Mouse (Mus musculus) activated CD4-positive, CD25-positive, alpha-beta regulatory T cell, adult 4 months (primary cell): ENCODE data around the gene 4930453N24Rik. TPM values are rescaled to one million over a fixed set of nuclear protein-coding genes. Genes with fewer than 3 reads are reported as not detected.

Experiments used
- ATAC-seq: one replicate; pipeline ENCODE4 v1.8.0; 2017
- polyA plus RNA-seq, 2 experiments: library from polyadenylated mRNA; unstranded; fragments of 100-300 nt; shearing (Covaris generic); gene quantifications; one replicate each; pipeline ENCODE4 v1.2.1; 2017

The 4930453N24Rik gene
- 10 to 100 TPM; 20.3 to 25.6 TPM for polyA plus RNA-seq

DNA sequence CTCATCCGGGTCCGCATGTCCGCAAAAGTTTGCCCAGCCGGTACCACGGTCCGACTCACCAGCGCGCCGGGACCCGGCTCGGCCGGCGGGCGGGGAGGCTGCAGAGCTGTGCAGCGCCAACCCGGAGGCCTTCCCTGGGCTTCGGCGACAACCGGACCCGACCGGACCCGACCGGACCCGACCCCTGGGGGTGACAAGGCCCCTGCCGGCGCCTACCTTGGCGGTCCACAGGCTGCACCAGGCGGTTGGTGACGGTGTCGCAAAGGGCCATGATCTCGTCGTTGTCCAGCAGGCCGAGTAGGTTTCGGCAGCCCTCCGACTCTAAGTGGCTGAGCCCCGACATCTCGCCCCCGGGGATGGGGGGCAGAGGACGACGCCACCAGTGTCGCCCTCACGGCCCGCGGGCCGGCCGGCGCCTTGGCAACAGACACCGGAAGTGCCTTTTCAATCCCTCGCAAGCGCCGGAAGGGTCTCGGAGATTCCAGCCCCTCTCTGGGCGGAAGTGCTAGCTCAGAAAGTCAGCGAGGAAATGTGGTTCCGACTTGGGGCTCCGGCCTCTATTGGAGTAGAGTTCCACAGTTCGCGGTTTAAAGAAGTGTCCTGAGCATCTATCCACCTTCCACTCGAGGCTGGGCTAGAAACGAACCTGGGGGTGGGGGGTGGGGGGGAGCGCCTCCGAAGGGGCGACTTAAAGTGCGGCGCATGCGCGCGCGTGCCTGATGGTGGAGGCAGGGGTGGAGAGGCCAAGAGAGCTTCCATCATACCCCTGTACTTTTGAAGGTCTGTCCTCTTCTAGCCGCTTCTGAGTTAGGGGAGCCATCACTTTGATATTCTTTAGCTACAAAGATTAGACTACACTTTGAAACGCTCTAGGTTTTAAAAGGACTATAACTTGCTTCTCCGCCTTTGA, at the start of gene 4930453N24Rik:
TSS of gene 4930453N24Rik (minus strand) at position 641 of the 910 bp plus-strand sequence.
- peak; percentile 81 for ATAC-seq

DNA sequence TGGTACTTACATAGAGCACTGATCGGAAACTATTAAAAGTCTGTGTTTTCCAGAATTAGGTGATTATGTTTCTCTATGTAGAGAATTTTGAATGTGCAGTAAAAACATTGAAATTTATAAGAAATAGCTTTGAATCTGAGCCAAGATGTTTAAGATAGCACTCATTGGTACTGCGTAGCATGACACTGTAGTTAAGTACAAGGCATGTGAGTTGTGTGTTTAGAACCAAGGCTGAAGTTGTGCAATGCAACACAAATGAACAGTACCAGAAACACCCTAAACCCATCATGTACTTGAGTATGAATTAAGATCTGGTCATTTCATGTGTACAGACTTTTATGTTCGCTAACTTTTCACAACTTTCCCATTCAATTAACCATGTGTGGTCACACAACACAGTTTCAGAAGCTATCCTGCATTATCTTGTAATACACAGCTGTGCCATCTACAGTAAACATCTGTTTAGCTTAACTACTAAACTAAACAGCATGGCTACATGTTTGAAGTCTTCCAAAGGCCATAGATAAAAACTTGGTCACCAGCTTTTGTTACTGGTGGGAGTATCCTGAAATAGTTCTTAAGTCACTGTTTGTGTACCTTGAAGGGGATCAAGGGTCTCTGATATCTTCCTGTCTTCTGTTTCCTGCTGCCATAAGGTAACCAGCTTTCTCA, 46.3 kb upstream of the 4930453N24Rik start:
- no peak for ATAC-seq

DNA sequence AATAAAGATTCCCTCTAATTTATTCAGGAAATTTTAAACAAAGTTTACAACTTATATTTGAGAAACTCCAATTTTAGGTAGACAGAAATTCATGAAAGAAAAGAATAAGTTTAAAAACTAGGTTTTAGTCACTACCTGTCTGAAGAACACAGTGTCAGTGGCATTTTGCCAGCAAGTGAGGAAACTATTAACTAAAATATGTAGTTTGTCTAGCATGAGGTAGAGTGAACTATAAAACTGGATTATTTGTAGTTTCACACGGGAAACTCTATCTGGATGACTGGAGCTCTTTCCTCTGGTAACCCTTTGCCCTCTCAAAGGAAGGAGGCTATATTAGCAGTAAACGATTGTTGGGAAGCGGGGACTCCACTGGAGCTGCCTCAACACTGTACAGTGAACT, 32.1 kb upstream of the 4930453N24Rik start:
- ATAC-seq, result no peak

DNA sequence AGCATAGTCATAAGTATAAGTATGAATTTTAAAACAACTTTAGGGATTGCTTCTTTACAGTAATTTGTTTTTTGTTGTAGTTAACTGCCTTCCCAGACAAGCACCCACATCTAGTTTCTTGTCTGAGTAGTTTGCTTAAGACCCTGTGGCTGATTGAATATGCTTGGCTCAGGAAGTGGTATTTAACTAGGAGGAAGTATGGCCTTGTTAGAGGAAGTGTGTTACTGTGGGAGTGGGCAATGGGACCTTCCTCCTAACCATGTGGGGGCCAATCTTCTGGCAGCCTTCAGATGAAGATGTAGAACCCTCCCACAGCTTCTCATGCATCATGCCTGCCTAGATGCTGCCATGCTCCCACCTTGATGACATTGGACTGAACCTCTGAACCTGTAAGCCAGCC, 30.7 kb upstream of the 4930453N24Rik start:
- ATAC-seq, result peak; percentile 13

DNA sequence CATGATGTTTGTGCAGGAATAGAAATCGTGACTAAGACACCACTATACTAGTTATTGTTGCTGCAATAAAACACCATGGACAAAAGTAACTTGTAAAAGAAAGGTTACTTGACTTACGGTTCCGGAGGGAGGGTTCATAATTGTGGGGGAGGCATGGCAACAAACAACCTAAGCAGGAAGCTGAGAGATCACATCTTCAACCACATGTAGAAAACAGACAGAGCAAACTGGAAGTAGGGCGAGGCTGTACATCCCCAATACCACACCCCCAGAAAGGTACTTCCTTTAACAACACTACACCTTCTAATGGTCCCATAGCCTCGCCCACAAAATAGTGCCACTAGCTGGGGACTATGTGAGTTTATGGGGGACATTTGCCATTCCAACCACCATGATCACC, 29.4 kb upstream of the 4930453N24Rik start:
- peak; percentile 98 for ATAC-seq

DNA sequence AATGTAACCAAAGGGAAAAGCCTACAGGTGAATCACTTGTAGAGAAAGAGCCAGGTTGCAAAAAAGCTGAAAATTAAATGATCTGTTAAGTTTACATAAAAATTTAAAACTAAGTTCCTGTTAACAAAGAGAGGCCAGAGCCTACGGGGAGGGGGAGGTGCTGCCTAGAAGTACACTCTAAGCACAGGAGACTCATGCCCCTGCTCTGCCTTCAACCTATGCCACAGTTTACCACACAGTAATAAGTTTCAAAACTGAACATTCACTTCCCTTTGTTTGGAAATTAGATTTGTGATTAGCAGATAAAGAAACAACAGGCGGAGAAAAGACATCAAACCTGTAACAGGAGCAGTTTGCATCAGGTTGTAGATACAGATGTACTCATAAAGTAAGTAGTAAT, 23.8 kb upstream of the 4930453N24Rik start:
- no peak for ATAC-seq

DNA sequence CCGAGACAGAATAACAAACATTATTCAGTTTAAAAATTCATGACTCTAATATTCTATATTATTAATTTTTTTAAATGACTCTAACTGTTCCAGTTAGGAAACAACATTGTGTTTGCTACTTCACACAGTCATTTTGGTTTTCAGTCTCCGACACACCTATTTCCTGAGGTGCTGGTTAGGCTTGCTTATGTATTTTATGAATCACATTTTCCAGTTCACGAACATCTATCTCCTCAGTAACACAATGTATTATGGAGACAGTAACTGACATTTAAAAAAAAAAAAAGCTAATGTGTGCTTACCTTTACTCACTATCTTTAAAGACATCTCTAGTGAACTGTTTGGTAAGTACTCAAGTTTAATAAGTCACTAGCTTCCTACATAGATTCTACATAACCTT, 18.7 kb upstream of the 4930453N24Rik start:
- ATAC-seq, result peak; percentile 91

DNA sequence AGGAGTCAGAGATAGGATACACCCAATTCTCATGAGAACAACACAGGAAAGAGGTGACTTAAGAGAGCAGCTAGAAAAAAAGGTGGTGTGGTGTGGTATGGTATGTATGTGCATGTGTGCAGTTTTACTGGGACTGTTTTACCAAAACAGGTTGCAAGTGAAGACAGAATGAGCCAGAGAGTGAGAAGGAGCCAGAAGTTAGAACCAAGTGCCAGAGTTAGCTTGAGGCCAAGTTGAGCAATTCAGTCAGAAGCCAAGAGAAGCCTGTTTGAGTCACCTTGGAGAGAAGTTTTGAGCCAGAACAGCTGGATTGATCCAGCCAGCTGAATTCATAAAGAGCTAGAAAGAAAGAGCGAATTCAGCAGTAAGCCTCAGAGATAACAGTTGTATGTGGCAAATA, 4.6 kb upstream of the 4930453N24Rik start:
- no peak for ATAC-seq

DNA sequence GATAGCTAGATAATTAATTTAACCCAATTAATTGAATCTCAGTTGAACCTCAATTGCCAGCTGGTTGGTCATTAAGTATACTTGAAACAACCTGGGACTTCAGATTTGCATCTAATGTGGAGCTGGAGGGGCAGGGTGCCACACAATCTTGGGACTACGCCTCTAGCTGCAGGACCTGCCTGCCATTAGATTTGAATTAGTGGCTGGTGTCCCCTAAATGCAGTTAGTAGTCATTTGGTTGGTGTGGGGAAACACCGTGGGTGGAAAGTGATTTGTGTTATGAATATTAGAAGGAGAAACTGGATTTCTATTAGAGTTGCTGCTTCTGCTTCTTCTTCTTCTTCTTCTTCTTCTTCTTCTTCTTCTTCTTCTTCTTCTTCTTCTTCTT, 464 bp upstream of the 4930453N24Rik start:
- no peak for ATAC-seq

DNA sequence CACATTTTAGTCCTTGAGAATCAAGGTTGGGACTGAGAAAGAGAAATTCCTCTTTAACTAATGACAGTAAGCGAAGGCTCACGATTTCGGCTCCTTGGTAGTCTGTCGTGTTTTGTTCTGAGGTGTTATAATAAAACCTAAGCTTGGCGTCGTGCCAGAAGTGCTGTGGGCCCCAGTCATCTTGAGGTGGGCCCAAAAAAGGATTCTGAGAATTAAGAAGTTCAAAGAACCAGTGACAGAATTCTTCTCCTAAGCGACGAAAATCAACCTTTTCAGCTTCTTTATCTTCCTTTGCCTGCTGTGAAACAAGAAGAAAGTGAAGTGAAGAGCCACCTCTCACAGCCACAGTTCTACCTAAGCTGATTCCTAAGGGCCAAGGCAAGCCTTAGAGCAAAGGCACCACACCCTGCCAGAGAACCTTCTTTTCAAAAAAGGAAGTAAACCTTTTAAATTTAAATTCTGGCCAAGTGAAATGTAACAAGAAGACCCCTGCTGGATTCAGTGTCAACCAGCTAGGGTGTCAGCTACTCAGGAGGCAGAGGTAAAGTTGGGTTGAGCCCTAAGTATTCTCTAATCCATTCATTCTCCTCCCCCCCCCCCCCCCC, 4.2 kb downstream of the 4930453N24Rik start:
- peak; percentile 1 for ATAC-seq

DNA sequence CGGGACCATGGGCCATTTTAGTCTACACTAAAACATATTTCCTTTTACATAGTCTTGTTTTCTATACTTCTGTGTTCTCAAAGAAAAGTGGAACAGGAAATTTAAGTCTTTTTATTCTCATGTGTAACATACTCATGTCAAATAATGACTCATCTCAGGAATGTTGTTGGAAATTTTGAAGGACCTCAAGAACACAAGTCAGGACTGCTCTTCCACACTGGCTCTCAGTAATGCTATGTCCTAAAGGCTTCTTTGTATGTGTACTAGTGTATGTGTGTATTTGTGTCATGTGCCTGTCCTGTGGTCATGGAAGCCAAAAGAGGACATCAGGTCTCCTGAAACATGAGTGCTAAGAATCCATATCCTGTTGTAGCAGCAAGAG, 11.7 kb downstream of the 4930453N24Rik start:
- ATAC-seq, result no peak

DNA sequence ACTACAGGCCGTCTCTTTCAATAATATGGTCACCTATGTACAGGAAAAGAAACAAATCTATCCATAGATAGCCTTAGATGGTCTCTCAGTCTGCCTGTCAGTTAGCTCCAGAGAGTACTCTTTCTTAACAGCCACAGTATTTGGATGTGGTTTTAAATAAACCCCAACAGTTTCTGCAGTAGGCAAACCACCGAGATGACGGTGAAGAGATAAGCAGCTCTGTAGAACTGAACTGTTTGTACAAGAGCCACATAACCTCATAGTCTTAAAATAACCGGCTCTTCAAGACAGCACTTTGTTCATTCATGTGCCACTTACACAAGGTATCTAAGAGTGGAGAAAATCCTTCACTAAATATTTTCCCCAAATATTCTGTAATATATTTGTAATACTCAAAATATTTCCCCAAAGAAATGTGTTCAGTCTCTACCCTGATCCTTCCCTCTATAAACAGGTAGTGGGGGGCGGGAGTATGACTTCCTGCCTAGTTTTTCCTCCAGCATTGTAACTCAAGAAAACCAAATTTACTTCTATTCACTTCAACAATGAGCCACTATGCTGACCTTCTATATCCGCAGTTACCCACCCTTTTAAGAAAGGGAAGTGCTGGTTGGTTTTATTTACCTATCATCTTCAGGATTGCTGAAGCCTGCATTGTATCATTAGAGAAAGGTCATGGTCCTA, 12.3 kb downstream of the 4930453N24Rik start:
- ATAC-seq, result peak; percentile 83

DNA sequence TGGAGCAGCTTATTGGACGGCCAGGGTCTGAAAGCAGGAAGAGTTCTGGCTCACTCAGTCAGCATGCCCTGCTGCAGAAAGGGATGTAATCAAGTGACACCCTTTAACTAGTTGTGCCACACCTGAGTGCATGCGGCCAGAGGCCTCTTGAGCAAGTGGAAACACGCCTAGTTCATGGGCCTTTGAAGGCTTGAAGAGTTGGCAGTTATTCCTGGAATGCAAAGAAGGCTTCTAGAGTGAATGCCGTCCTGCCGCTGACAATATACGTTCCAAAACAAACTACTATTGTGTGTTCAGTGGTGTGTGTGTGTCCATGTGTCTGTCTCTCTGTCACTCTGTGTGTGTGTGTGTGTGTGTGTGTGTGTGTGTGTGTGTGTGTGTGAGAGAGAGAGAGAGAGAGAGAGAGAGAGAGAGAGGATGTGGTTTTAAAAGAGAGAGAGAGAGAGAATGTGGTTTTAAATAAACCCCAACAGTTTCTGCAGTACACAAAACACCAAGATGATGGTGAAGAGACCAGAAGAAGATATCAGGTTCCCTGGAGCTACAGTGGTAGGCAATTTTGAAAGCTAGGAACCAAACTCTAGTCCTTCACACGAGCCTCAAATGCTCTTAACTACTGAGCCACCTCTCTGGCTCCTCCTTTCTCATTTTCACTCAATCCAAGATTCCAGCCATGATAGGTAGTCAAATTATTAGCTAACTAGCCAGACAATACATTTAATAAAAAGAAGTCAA, 13.1 kb downstream of the 4930453N24Rik start:
- peak; percentile 35 for ATAC-seq

DNA sequence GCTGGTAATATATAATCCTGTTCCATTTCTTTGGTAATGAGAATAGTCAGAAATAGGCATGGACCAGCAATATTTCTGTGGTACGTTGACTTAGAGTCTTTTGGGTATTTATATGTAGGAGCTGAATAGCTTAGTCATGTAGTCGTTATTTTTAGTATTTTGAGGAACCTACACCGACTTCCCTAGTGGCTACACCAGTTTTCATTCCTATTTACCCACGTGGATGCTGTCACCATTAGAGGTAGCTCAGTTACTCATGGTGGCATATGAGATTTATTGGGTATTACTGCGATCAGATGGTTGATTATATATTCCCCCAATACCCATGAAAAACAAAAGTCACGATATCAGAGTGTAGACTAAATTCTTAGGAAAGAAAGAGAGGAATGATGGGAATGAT, 14.6 kb downstream of the 4930453N24Rik start:
- ATAC-seq, result no peak

DNA sequence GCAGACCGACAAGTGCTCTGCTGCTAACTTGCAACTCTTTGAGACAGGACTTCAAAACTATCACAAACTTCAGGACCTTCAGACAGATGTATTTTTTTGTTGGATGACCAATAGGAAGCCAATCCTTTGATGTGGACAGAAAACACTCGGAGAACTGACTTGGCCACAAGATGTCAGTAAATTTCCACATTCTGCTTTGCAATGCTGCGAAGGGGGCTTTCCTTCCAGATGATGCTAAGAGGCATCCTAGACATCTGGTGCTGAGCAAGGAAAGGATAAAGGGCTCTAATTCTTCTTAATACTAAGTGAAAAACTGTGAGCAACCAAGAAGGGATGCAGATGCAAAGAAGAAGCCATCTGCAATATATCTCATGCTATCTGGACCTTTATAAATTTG, 16.2 kb downstream of the 4930453N24Rik start:
- ATAC-seq, result no peak

DNA sequence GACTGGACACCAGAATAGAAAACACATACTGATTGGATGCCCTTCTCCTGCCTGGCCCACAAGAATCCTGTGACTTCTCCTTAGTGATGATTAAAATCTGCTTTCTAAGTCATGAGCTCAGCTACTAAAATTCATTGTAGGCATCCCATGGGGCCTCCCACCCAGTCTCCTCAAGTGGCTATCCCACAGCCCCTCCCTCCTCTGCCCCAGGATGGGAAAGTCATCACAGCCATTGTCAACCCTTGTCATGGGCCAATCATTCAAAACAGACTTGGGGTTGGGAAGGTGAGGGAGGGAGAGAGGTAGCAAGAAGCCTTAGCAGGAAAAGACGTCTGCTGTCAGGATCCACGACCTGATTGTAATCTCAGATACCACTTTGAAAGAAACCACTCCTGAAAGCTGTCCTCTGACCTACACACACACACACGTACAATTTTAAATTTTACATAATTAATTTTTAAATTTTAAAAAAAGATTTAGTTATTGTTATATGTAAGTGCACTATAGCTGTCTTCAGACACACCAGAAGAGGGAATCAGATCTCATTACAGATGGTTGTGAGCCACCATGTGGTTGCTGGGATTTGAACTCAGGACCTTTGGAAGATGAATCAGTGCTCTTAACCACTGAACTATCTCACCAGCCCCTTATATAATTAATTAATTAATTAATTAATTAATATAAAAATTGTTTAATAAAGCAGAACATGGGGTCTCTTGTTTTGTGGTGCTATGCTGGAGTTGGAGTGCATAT, 16.8 kb downstream of the 4930453N24Rik start:
- ATAC-seq, result no peak

DNA sequence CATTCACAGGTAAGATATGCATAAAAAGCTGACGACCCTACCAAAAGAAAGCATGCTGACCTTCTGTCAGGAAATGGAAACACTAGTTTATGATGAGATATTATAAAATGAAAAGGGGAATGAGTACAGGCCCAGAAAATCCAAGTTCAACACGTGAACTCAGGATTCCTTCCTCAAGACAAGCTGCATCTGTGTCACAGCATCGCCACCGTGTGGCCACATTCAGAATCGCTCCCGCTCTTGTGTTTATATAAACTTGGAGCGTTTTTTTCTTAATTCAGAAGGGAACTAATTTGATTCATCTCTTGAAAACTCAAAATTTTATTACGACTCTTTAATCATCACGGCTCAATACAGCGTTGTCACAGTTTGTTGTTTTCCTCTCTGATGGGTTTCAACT, 22.7 kb downstream of the 4930453N24Rik start:
- ATAC-seq, result peak; percentile 73

DNA sequence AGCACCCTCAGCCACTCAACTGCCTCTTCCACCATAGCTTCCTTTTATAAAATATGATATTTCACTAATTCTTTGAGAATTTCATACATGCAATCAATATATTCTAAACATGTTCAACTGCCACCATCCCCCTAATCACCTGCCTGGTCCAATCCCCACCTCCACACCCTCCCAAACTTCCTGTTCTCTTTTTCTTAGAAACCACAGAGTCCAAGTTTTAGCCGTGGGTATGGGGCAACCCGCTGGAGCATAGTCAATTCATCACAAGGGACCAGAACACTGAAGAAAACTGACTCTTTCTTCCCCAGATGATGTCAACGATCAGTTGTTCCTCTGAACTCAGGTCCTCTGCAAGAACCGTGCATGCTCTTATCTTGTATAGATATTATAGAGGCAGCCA, 25.9 kb downstream of the 4930453N24Rik start:
- ATAC-seq, result no peak

DNA sequence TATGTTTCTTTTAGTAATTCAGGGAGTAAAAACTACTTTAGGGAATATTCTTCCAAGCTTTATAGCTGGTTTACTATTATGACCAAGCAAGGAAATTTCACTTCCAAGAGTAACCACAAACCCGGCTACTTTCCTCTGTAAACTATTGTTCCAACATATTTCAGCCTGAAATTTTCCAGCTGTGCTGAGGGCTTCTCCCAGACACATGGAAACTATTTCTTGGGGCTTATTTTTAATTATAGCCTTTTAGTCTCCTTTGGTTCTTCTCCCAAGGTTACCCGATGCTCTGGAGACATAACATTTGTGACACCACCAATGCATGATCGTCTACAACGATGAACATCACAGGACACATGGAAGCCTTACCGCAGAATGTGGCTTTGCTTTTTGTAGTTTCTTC, 33.7 kb downstream of the 4930453N24Rik start:
- ATAC-seq, result no peak

DNA sequence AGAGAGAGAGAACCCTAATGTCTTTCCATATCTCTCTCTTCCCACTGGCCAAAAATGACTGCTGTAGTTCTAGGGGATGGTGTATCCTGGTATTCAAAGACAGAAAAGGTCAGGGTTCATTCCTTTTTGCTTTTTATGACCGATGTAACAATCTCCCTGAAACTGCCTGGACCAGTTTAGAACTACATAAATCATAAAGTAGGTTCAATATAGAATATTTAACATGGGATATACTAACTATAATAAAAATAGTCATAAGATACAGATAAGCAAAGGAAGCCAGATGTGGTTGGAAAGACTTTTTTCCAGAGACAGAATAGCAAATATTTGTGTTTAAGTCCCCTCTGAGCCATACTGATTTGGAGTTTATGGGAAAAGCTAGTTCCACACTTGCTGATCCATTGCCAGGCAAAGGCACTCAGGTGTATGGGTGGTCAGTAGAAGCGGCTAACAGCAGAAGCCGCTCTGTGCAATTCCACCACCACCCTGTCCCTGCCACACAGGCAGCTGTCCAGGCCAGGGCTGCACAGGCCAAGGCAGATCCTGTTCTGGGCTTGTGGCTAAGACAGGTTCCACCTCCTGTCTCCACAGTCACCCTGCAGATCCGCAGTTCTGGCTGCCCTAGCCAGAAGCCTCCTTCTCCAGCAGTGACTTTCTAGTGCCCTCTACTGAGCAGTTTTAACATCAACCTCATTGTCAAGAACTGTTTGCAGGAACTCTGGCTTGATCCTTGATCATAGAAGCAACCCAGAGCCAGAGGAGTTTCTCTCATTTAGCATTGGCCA, 47.5 kb downstream of the 4930453N24Rik start:
- peak; percentile 19 for ATAC-seq

DNA sequence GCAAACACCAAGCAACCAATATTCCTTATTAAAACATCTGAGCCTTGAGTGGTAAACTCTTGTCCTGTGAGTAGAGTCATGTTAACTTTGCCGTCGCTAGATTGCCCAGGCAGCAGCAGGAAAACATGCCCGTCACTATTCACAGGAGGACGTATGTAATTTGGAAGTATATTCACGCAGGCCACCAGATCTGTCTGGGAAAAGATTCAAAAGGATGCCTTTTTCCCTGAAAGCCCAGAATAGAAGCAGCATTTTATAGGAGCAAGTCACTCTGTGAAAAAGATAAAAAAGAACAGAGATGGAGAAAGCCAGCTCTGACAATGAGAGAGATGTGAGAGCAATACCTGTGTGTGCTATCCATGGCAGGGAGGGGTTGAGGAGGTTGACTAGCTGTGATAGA, 49.4 kb downstream of the 4930453N24Rik start:
- no peak for ATAC-seq
